Mouse (Mus musculus): ENCODE measurements around the gene Gnb2. TPM values are rescaled to one million over a fixed set of nuclear protein-coding genes. Genes with fewer than 3 reads are reported as not detected.

Gene Gnb2
- polyA plus RNA-seq, 1 experiment, result 1,215 TPM

- Histone ChIP-seq H3K4me3 (ENCODE audit: low read depth, low read length) (no peak overlapping the region), H3K4me1 (ENCODE audit: control insufficient read depth, insufficient read depth, insufficient read length, low read length) (peaks cover 3% of the 10 kb centered on the region; the same call in 1 of the 2 replicates), H3K27ac (ENCODE audit: insufficient read depth, low read depth, low read length) (no peak overlapping the region), H3K27me3 (ENCODE audit: control insufficient read depth, insufficient read depth, low read length) (no peaks in the 10 kb centered on the region), H3K36me3 (ENCODE audit: control insufficient read depth, insufficient read depth, low read length) (no peaks in the 10 kb centered on the region)
- TF ChIP-seq POLR2A (IDR thresholded peaks at IDR 0.05; ENCODE audit: low read depth, low read length) (no peak), CTCF (IDR thresholded peaks at IDR 0.05; ENCODE audit: extremely low read depth, insufficient read length, insufficient replicate concordance, low read depth, low read length) (no peak)
- 88% methylated on average over 7 of the region's 7 CpGs for WGBS
These were observed 33.1 kb downstream of the Gnb2 start for GRCm38 (mm10) chr5:137500186-137500585.

- H3K4me3 ChIP-seq (ENCODE audit: low read depth, low read length), result no peak overlapping the region
- H3K27ac ChIP-seq (ENCODE audit: insufficient read depth, low read depth, low read length), result no peak overlapping the region
- no peaks in the 10 kb centered on the region for H3K27me3 ChIP-seq (ENCODE audit: control insufficient read depth, insufficient read depth, low read length)
- no peak for TF ChIP-seq CTCF (IDR thresholded peaks at IDR 0.05; ENCODE audit: extremely low read depth, insufficient read length, insufficient replicate concordance, low read depth, low read length)
- no peak for TF ChIP-seq POLR2A (IDR thresholded peaks at IDR 0.05; ENCODE audit: low read depth, low read length)
- WGBS, result 73% methylated on average over 13 of the region's 13 CpGs
- no peaks in the 10 kb centered on the region for H3K4me1 ChIP-seq (ENCODE audit: control insufficient read depth, insufficient read depth, insufficient read length, low read length)
- no peaks in the 10 kb centered on the region for H3K36me3 ChIP-seq (ENCODE audit: control insufficient read depth, insufficient read depth, low read length)
These were observed 39.5 kb downstream of the Gnb2 start for GRCm38 (mm10) chr5:137493831-137494230.

- H3K4me3 ChIP-seq (ENCODE audit: low read depth, low read length), result no peak overlapping the region
- TF ChIP-seq POLR2A (IDR thresholded peaks at IDR 0.05; ENCODE audit: low read depth, low read length) (no peak), CTCF (IDR thresholded peaks at IDR 0.05; ENCODE audit: extremely low read depth, insufficient read length, insufficient replicate concordance, low read depth, low read length) (no peak)
- H3K36me3 ChIP-seq (ENCODE audit: control insufficient read depth, insufficient read depth, low read length), result no peaks in the 10 kb centered on the region
- no peaks in the 10 kb centered on the region for H3K27me3 ChIP-seq (ENCODE audit: control insufficient read depth, insufficient read depth, low read length)
- no peak overlapping the region for H3K27ac ChIP-seq (ENCODE audit: insufficient read depth, low read depth, low read length)
- H3K4me1 ChIP-seq (ENCODE audit: control insufficient read depth, insufficient read depth, insufficient read length, low read length), result no peaks in the 10 kb centered on the region
- WGBS, result 49% methylated on average over 4 of the region's 4 CpGs
These were observed 41.8 kb downstream of the Gnb2 start for GRCm38 (mm10) chr5:137491559-137491958.

- 89% methylated on average over 7 of the region's 7 CpGs for WGBS
These were observed 45.7 kb downstream of the Gnb2 start for GRCm38 (mm10) chr5:137487616-137488015.

GRCm38 (mm10) chr5:137485851-137486155, 47.5 kb downstream of the Gnb2 start:
- WGBS, result 9% methylated on average over 17 of the region's 17 CpGs
- TF ChIP-seq POLR2A (IDR thresholded peaks at IDR 0.05; ENCODE audit: low read depth, low read length), result no peak
- no peak for TF ChIP-seq CTCF (IDR thresholded peaks at IDR 0.05; ENCODE audit: extremely low read depth, insufficient read length, insufficient replicate concordance, low read depth, low read length)
- Histone ChIP-seq H3K4me3 (ENCODE audit: low read depth, low read length) (no peak overlapping the region; the same call in 1 of the 2 replicates), H3K27me3 (ENCODE audit: control insufficient read depth, insufficient read depth, low read length) (no peaks in the 10 kb centered on the region), H3K4me1 (ENCODE audit: control insufficient read depth, insufficient read depth, insufficient read length, low read length) (no peaks in the 10 kb centered on the region), H3K36me3 (ENCODE audit: control insufficient read depth, insufficient read depth, low read length) (no peaks in the 10 kb centered on the region), H3K27ac (ENCODE audit: insufficient read depth, low read depth, low read length) (no peak overlapping the region)

More at GRCm38 (mm10) chr5:137487616-137488015, 45.7 kb downstream of the Gnb2 start:
- no peaks in the 10 kb centered on the region for H3K36me3 ChIP-seq (ENCODE audit: control insufficient read depth, insufficient read depth, low read length)
- TF ChIP-seq POLR2A (IDR thresholded peaks at IDR 0.05; ENCODE audit: low read depth, low read length) (no peak), CTCF (IDR thresholded peaks at IDR 0.05; ENCODE audit: extremely low read depth, insufficient read length, insufficient replicate concordance, low read depth, low read length) (no peak)
- H3K4me3 ChIP-seq (ENCODE audit: low read depth, low read length), result no peak overlapping the region
- no peaks in the 10 kb centered on the region for H3K4me1 ChIP-seq (ENCODE audit: control insufficient read depth, insufficient read depth, insufficient read length, low read length)
- no peak overlapping the region for H3K27ac ChIP-seq (ENCODE audit: insufficient read depth, low read depth, low read length)
- H3K27me3 ChIP-seq (ENCODE audit: control insufficient read depth, insufficient read depth, low read length), result no peaks in the 10 kb centered on the region

- Histone ChIP-seq H3K27ac (ENCODE audit: insufficient read depth, low read depth, low read length) (no peak overlapping the region), H3K36me3 (ENCODE audit: control insufficient read depth, insufficient read depth, low read length) (no peaks in the 10 kb centered on the region), H3K27me3 (ENCODE audit: control insufficient read depth, insufficient read depth, low read length) (no peaks in the 10 kb centered on the region), H3K4me1 (ENCODE audit: control insufficient read depth, insufficient read depth, insufficient read length, low read length) (no peaks in the 10 kb centered on the region), H3K4me3 (ENCODE audit: low read depth, low read length) (no peak overlapping the region; the same call in 1 of the 2 replicates)
- no peak for TF ChIP-seq POLR2A (IDR thresholded peaks at IDR 0.05; ENCODE audit: low read depth, low read length)
- TF ChIP-seq CTCF (IDR thresholded peaks at IDR 0.05; ENCODE audit: extremely low read depth, insufficient read length, insufficient replicate concordance, low read depth, low read length), result no peak
- 27% methylated on average over 30 of the region's 30 CpGs for WGBS
These were observed 48.0 kb downstream of the Gnb2 start for GRCm38 (mm10) chr5:137485071-137485850.

GRCm38 (mm10) chr5:137481897-137482296, 51.4 kb downstream of the Gnb2 start:
- Histone ChIP-seq H3K27me3 (ENCODE audit: control insufficient read depth, insufficient read depth, low read length) (no peaks in the 10 kb centered on the region), H3K36me3 (ENCODE audit: control insufficient read depth, insufficient read depth, low read length) (no peaks in the 10 kb centered on the region), H3K4me3 (ENCODE audit: low read depth, low read length) (no peak overlapping the region), H3K27ac (ENCODE audit: insufficient read depth, low read depth, low read length) (no peak overlapping the region), H3K4me1 (ENCODE audit: control insufficient read depth, insufficient read depth, insufficient read length, low read length) (no peaks in the 10 kb centered on the region)
- 55% methylated on average over 8 of the region's 8 CpGs for WGBS
- TF ChIP-seq POLR2A (IDR thresholded peaks at IDR 0.05; ENCODE audit: low read depth, low read length), result no peak
- no peak for TF ChIP-seq CTCF (IDR thresholded peaks at IDR 0.05; ENCODE audit: extremely low read depth, insufficient read length, insufficient replicate concordance, low read depth, low read length)
